28 mouse cellular contexts compared by ENCODE assay signal in the genomic region with DNA sequence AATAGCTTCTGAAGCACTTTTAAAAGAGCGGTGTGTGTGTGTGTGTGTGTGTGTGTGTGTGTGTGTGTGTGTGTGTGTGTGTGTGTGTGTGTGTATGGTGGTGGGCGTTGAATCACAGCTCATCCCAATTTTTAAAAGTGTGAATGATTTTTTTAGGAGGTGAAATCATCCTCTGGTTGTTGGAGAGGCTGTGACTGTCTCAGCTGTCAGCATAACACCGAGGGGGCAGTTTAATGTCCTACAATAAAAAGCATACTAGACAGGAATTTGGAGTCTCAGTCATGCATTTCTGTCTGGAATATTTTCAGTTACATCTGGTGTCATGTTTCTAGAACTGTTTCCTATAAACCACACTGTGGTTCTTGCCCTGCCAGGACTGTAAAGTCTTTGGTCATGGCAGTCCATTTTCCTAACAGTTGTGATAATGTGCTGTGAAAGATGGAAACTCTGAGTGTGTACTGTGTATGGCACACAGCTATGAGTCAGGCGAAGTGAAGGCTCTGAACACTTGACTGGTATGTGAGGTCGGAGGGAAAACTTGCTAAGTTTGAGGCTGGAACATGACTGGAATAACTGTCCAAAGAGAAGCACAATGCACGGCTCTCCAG. TPM values are rescaled to one million over a fixed set of nuclear protein-coding genes. Genes with fewer than 3 reads are reported as not detected.
DNase-seq lines count a peak whose midpoint lies in the region; ATAC-seq and TF ChIP-seq lines count a peak whose summit lies in the region.
"Had no signal": no experiment of that assay in that cellular context is flagged by ENCODE, and none has a peak within 500 bp of the region (broad histone marks: within the 10 kb centered on the region; RNA-seq: fewer than 3 reads in every experiment).

No protein-coding gene starts in this region.

- H3K9ac ChIP-seq in midbrain, embryonic 15.5 days, result no peak overlapping the region
- H3K9ac ChIP-seq: embryonic facial prominence, embryonic 13.5 days; heart, embryonic 12.5 days; hindbrain, embryonic 15.5 days; neural tube, embryonic 13.5 days had no signal

- no peaks in the 10 kb centered on the region for H3K27me3 ChIP-seq in midbrain, embryonic 15.5 days (replicated peaks)
- no peaks in the 10 kb centered on the region for H3K27me3 ChIP-seq in cerebellum, adult 2 months (ENCODE audit: control insufficient read depth, insufficient read depth, low read length)
- H3K27me3 ChIP-seq: embryonic facial prominence, embryonic 13.5 days; heart, embryonic 12.5 days; hindbrain, embryonic 15.5 days; neural tube, embryonic 13.5 days had no signal

- no peaks in the 10 kb centered on the region for H3K9me3 ChIP-seq in midbrain, embryonic 15.5 days
- H3K9me3 ChIP-seq: embryonic facial prominence, embryonic 13.5 days; heart, embryonic 12.5 days; hindbrain, embryonic 15.5 days; neural tube, embryonic 13.5 days had no signal

- no peak for TF ChIP-seq POLR2A in cerebellum, adult 2 months (IDR thresholded peaks at IDR 0.05; ENCODE audit: borderline replicate concordance, insufficient read depth, low read length)

- no peak overlapping the region for H3K4me2 ChIP-seq in midbrain, embryonic 15.5 days
- H3K4me2 ChIP-seq: embryonic facial prominence, embryonic 13.5 days; heart, embryonic 12.5 days; hindbrain, embryonic 15.5 days; liver, embryonic 11.5 days; neural tube, embryonic 13.5 days had no signal

- peaks cover 36% of the 10 kb centered on the region; the same call in 1 of the 2 replicates for H3K36me3 ChIP-seq in midbrain, embryonic 15.5 days (replicated peaks)

- peak; percentile 34 for DNase-seq in lung, postnatal 10 days
- DNase-seq in lung, postnatal 25 days (ENCODE audit: low spot score), result no peak
- DNase-seq in 416B (ENCODE audit: low read depth) (peak; percentile 70), NIH3T3 (ENCODE audit: low read depth) (peak; percentile 58)
- DNase-seq in fibroblast of lung, adult 2 months (ENCODE audit: low read depth), result peak; percentile 52
- no peak for DNase-seq in adrenal gland, adult 18-20 months (ENCODE audit: low spot score in 2 of 2)
- no peak for DNase-seq in cerebellum, adult 2 months
- DNase-seq: adrenal gland, adult 2 months; cerebellum, adult 9-10 months; embryo, embryonic 11 days; gastrocnemius, adult 2 months; gastrocnemius, postnatal 36 days; heart, adult 2 months; kidney, adult 18-20 months; kidney, postnatal 4 days; layer of hippocampus, postnatal 36 days; left cerebral cortex, postnatal 4 days; right cerebral cortex, postnatal 14 days; spleen, adult 18-20 months; thymus, postnatal 14 days had no signal

- H3K27ac ChIP-seq in midbrain, embryonic 15.5 days, result no peak overlapping the region
- no peak overlapping the region for H3K27ac ChIP-seq in cerebellum, adult 2 months (ENCODE audit: insufficient read depth, low read length)
- H3K27ac ChIP-seq: embryonic facial prominence, embryonic 13.5 days; gastrocnemius, adult 2 months; heart, adult 2 months; hindbrain, embryonic 15.5 days; neural tube, embryonic 13.5 days had no signal

- H3K4me1 ChIP-seq in midbrain, embryonic 15.5 days, result no peaks in the 10 kb centered on the region
- H3K4me1 ChIP-seq in cerebellum, adult 2 months (ENCODE audit: control insufficient read depth, insufficient read depth, low read length), result no peaks in the 10 kb centered on the region
- H3K4me1 ChIP-seq: embryonic facial prominence, embryonic 13.5 days; heart, embryonic 12.5 days; hindbrain, embryonic 15.5 days; neural tube, embryonic 13.5 days had no signal

- 96% methylated on average over 6 of the region's 6 CpGs for WGBS in midbrain, embryonic 15.5 days
- 95% methylated on average over 6 of the region's 6 CpGs for WGBS in cerebellum, adult 2 months

- ATAC-seq in midbrain, embryonic 15.5 days (replicated peaks), result no peak
- ATAC-seq: forebrain, embryonic 14.5 days; inflammation-experienced regulatory T-cells, adult 6 months had no signal

- H3K4me3 ChIP-seq in midbrain, embryonic 15.5 days, result no peak overlapping the region
- H3K4me3 ChIP-seq in cerebellum, adult 2 months (replicated peaks; ENCODE audit: insufficient read depth, low read depth, low read length), result no peak overlapping the region
- H3K4me3 ChIP-seq: embryonic facial prominence, embryonic 13.5 days; gastrocnemius, adult 2 months; heart, adult 2 months; heart, embryonic 12.5 days; hindbrain, embryonic 15.5 days; neural tube, embryonic 13.5 days had no signal

- TF ChIP-seq CTCF in cerebellum, adult 2 months (IDR thresholded peaks at IDR 0.05; ENCODE audit: borderline replicate concordance, insufficient read depth, low read depth, low read length), result no peak

RNA-seq across cellular contexts. Expression of a gene that starts 8.5 kb away (rescaled TPM):
- total RNA-seq in adrenal gland, adult 18-20 months (2021), result 10 to 100 TPM; 22.5 to 25.9 TPM
- polyA plus RNA-seq in midbrain, embryonic 15.5 days (2015; fragmentation: Nextera tagmentation; extraction: Ambion mirVana), result 36.1 and 37.5 TPM in 2 replicates
- polyA plus RNA-seq in cerebellum, adult 2 months (2012; rRNA removed), result 24.8 and 25.2 TPM in 2 replicates

RNA-seq across cellular contexts. Expression of a gene that starts 8.5 kb away (rescaled TPM):
- 10 to 100 TPM; 37.2 to 88.7 TPM for total RNA-seq in adrenal gland, adult 18-20 months (2021)
- polyA plus RNA-seq in midbrain, embryonic 15.5 days (2015; fragmentation: Nextera tagmentation; extraction: Ambion mirVana), result 63.8 and 65.2 TPM in 2 replicates
- 46.4 and 49.7 TPM in 2 replicates for polyA plus RNA-seq in cerebellum, adult 2 months (2012; rRNA removed)

RNA-seq across cellular contexts. Expression of a gene that starts 36.1 kb away (rescaled TPM):
- 10 to 100 TPM; 19.5 to 21.6 TPM for total RNA-seq in adrenal gland, adult 18-20 months (2021)
- 6.4 and 6.7 TPM in 2 replicates for polyA plus RNA-seq in midbrain, embryonic 15.5 days (2015; fragmentation: Nextera tagmentation; extraction: Ambion mirVana)
- polyA plus RNA-seq in cerebellum, adult 2 months (2012; rRNA removed), result 2.9 and 3.2 TPM in 2 replicates

Comparison
In these comparisons a context has a peak if more than half of its experiments do, and no peak if none do; other contexts are left out.
1. DNase-seq: peak in lung, postnatal 10 days (single experiment), 416B (single experiment), NIH3T3 (single experiment) and fibroblast of lung, adult 2 months (single experiment); none in lung, postnatal 25 days (single experiment), adrenal gland, adult 18-20 months (0 of 2) and cerebellum, adult 2 months (0 of 2).